Mouse (Mus musculus): ENCODE data around the gene Cd24a.
A peak's percentile ranks its signal among the peaks of the same experiment; 100 is the strongest.

Gene Cd24a

GRCm38 (mm10) chr10:43577997-43578331, at the start of gene Cd24a:
Gene Cd24a (plus strand): TSS chr10:43578284.
- DNase-seq (ENCODE audit: low read depth, low spot score): no peak

GRCm38 (mm10) chr10:43534382-43534781, 43.7 kb upstream of the Cd24a start:
- DNase-seq (ENCODE audit: low read depth, low spot score): no peak

- DNase-seq (ENCODE audit: low read depth, low spot score): no peak
These were observed 40.4 kb upstream of the Cd24a start for GRCm38 (mm10) chr10:43537652-43538051.

- no peak for DNase-seq (ENCODE audit: low read depth, low spot score)
These were observed 39.3 kb upstream of the Cd24a start for GRCm38 (mm10) chr10:43538831-43539230.

- DNase-seq (ENCODE audit: low read depth, low spot score): no peak
These were observed 38.3 kb upstream of the Cd24a start for GRCm38 (mm10) chr10:43539746-43540310.

- peak; percentile 90 for DNase-seq (ENCODE audit: low read depth, low spot score)
These were observed 37.5 kb upstream of the Cd24a start, which contains the start of gene 1700021F05Rik for GRCm38 (mm10) chr10:43540442-43541152. Gene 1700021F05Rik (minus strand): TSS chr10:43540994.

- no peak for DNase-seq (ENCODE audit: low read depth, low spot score)
These were observed 36.9 kb upstream of the Cd24a start for GRCm38 (mm10) chr10:43541153-43541544.

GRCm38 (mm10) chr10:43549411-43549810, 28.7 kb upstream of the Cd24a start:
- DNase-seq (ENCODE audit: low read depth, low spot score): no peak

GRCm38 (mm10) chr10:43550923-43551322, 27.2 kb upstream of the Cd24a start:
- no peak for DNase-seq (ENCODE audit: low read depth, low spot score)

GRCm38 (mm10) chr10:43551388-43551787, 26.7 kb upstream of the Cd24a start:
- DNase-seq (ENCODE audit: low read depth, low spot score): no peak

- DNase-seq (ENCODE audit: low read depth, low spot score): no peak
These were observed 20.4 kb upstream of the Cd24a start for GRCm38 (mm10) chr10:43557630-43558165.

GRCm38 (mm10) chr10:43559313-43559712, 18.8 kb upstream of the Cd24a start:
- no peak for DNase-seq (ENCODE audit: low read depth, low spot score)

- no peak for DNase-seq (ENCODE audit: low read depth, low spot score)
These were observed 17.3 kb upstream of the Cd24a start for GRCm38 (mm10) chr10:43560765-43561164.

GRCm38 (mm10) chr10:43561311-43561710, 16.8 kb upstream of the Cd24a start:
- no peak for DNase-seq (ENCODE audit: low read depth, low spot score)

GRCm38 (mm10) chr10:43574352-43574751, 3.7 kb upstream of the Cd24a start:
- DNase-seq (ENCODE audit: low read depth, low spot score): no peak

GRCm38 (mm10) chr10:43574956-43575355, 3.1 kb upstream of the Cd24a start:
- peak; percentile 34 for DNase-seq (ENCODE audit: low read depth, low spot score)

GRCm38 (mm10) chr10:43577299-43577996, 636 bp upstream of the Cd24a start:
- DNase-seq (ENCODE audit: low read depth, low spot score): no peak

GRCm38 (mm10) chr10:43578366-43578753, 276 bp downstream of the Cd24a start:
- DNase-seq (ENCODE audit: low read depth, low spot score): no peak

- DNase-seq (ENCODE audit: low read depth, low spot score): no peak
These were observed 783 bp downstream of the Cd24a start for GRCm38 (mm10) chr10:43578754-43579380.

GRCm38 (mm10) chr10:43579381-43580261, 1.5 kb downstream of the Cd24a start:
- no peak for DNase-seq (ENCODE audit: low read depth, low spot score)

- DNase-seq (ENCODE audit: low read depth, low spot score): no peak
These were observed 2.6 kb downstream of the Cd24a start for GRCm38 (mm10) chr10:43580649-43581078.
